Mouse (Mus musculus): ENCODE results near the gene Nfix.

The Nfix gene

DNA sequence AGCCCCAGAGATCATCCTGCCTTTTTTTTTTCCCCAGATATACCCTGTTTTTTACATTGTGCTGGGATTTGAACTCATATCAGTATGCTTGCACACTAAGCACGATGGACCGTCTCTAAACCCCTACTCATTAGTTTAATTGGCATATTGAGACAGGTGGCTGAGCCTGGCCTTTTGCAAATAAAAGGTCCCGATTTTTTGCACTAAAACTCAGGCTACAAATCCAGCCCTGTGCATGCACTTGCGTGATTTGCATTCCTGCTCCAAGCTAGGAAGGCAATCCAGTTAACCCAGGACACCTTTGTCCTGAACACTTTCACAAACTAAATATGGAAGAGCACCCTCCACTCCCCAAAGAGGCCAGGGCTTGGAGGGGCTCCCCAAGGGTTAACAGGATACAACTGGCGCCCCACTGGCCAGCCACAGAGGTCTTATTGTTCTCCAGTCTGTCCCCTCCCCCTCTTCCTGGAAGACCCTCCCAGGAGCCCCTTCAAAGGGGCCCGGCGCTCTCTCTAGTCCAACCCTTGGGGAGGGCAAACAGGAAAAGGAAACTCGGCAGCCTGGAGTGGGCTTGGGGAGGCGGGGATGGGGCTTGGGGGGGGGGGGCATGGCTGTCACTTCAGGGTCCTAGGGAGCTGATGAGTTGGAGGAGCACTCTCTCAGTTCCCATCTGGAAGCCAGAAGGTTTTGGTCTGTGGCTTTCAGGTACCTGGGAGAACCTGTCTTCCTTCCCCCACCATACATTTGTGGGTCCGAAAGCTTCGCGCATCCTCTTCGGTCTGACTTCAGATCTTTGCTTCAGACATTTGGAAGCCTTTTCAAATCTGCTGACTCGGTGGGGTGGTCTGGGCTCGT, 144.6 kb downstream of the Nfix start:
- in situ Hi-C loops (cut with MboI, MseI): loop anchor here (5.0 kb wide), 1 partner anchor 453 kb away; no protein-coding TSS in a partner anchor

DNA sequence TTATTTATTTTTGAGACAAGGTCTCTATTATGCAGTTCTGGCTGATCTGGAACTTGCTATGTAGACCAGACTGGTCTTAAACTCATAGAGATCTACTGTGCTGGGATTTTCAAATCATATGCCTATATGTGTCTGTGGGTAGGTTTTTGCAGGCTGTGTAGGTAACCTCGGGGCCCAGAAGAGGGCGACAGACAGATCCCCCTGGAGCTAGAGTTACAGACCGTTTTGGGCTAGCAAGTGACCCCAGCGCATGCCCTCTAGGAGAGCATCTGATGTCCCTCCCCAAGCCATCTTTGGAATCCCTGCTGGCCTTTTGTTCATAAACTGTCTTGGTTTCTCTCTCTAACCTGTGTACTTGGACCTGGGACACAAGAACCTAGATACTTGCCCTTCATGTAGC, 145.5 kb downstream of the Nfix start:
- in situ Hi-C loops (cut with MboI, MseI): no loop called here

DNA sequence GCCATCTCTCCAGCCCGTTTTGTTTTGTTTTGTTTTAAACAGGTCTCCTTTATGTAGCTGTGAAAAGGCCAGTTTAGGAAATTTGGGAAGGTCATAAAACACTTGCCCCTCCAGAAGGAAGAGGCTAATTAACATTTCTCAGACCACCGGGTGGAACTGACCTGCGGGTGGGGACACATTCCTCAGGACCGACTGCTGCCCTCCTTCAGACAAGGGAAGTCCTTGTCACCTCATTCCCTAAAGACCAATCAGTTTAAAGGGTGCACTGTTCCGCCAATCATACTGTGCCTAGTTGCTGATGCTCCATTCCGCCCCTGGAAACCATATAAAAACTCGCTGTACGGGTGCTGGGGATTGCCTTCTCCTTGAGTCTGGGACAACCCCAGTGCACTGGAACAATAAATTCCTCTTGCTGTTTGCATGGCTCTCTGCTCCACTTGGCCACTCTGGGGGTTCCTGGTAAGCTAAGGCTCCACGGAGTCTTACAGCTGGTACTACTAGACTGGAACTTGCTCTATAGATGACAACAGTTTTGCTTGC, 147.0 kb downstream of the Nfix start:
- in situ Hi-C loops (cut with MboI, MseI): no loop called here

DNA sequence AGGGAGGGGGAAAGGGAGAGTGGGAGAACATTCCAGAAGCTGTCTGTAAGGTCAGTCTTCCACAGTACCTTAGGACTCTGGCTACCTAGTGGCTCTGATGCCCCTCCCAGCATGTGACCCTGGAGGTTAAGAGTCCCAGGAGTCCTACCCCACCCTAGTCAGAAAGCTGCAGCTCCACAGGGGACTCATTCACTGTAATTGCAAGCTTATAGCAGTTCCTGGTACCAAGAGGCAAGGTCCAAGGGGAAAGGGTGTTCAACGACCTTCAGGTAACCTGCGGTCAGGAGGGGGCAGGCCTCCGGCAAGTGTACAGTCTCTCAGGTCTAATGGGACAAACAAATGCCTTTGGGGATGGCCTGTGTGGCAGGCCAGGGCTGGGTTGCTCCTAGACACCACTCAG, 149.9 kb downstream of the Nfix start:
- in situ Hi-C loops (cut with MboI, MseI): no loop called here
